In genomic region chr12:70555723-70556122, GRCm38 (mm10) we compare ENCODE assay signal across 12 mouse cellular contexts.
A peak's percentile ranks its signal among the peaks of the same experiment; 100 is the strongest.
DNase-seq lines count a peak whose midpoint lies in the region; ATAC-seq and TF ChIP-seq lines count a peak whose summit lies in the region.
"Had no signal": no experiment of that assay in that cellular context is flagged by ENCODE, and none has a peak within 500 bp of the region (broad histone marks: within the 10 kb centered on the region; RNA-seq: fewer than 3 reads in every experiment).

No protein-coding gene starts in this region.

- no peak overlapping the region for H3K4me3 ChIP-seq in stomach, embryonic 16.5 days (replicated peaks; ENCODE audit: low read length)
- H3K4me3 ChIP-seq in intestine, postnatal 0 days (ENCODE audit: low read depth, low read length): no peak overlapping the region
- H3K4me3 ChIP-seq: left cerebral cortex, adult 2 months had no signal

- no peak overlapping the region for H3K27ac ChIP-seq in stomach, embryonic 16.5 days (ENCODE audit: low read length)
- no peak overlapping the region for H3K27ac ChIP-seq in intestine, postnatal 0 days (ENCODE audit: low read depth, low read length)
- H3K27ac ChIP-seq: left cerebral cortex, adult 2 months had no signal

- DNase-seq in frontal cortex, postnatal 25 days (ENCODE audit: low spot score in 2 of 2): no peak
- peak; percentile 52 for DNase-seq in gastrocnemius, postnatal 14 days
- peak; percentile 73 for DNase-seq in heart, postnatal 25 days (ENCODE audit: low spot score)
- no peak for DNase-seq in spleen, adult 12 weeks (ENCODE audit: low spot score)
- DNase-seq in kidney, postnatal 25 days: no peak
- DNase-seq: embryo, embryonic 11 days; kidney, adult 18-20 months; liver, postnatal 0 days had no signal

- intact Hi-C loops in gastrocnemius, postnatal 14 days (cut with DNase I; ENCODE audit: low total_unique reads): no loop called here
- intact Hi-C loops in heart, postnatal 25 days (cut with DNase I): loop anchor here (2.0 kb wide), 1 partner anchor 95 kb away; no protein-coding TSS in a partner anchor

- H3K4me1 ChIP-seq in stomach, embryonic 16.5 days (ENCODE audit: control insufficient read depth, insufficient read depth, low read length): peaks cover 12% of the 10 kb centered on the region; the same call in 1 of the 2 replicates
- no peaks in the 10 kb centered on the region for H3K4me1 ChIP-seq in intestine, postnatal 0 days (replicated peaks; ENCODE audit: control insufficient read depth, insufficient read depth, low read length)

- no peaks in the 10 kb centered on the region for H3K27me3 ChIP-seq in stomach, embryonic 16.5 days (ENCODE audit: control insufficient read depth, insufficient read depth, low read length)
- no peaks in the 10 kb centered on the region for H3K27me3 ChIP-seq in intestine, postnatal 0 days (replicated peaks; ENCODE audit: control insufficient read depth, insufficient read depth, low read length)

- no peak overlapping the region for H3K9ac ChIP-seq in stomach, embryonic 16.5 days (ENCODE audit: low read length)
- H3K9ac ChIP-seq in intestine, postnatal 0 days (ENCODE audit: low read depth, low read length): no peak overlapping the region
- H3K9ac ChIP-seq: liver, postnatal 0 days had no signal

- no peak for TF ChIP-seq CTCF in intestine, postnatal 0 days (IDR thresholded peaks at IDR 0.05; ENCODE audit: low read depth)

- no peak overlapping the region for H3K4me2 ChIP-seq in stomach, embryonic 16.5 days (ENCODE audit: low read depth, low read length)
- H3K4me2 ChIP-seq in intestine, postnatal 0 days (replicated peaks; ENCODE audit: low read depth): no peak overlapping the region

- ATAC-seq in frontal cortex, adult (ENCODE audit: low TSS enrichment): peak; percentile 57; the same call in 1 of the 2 replicates
- peak; percentile 29; the same call in 1 of the 2 replicates for ATAC-seq in stomach, embryonic 16.5 days (ENCODE audit: insufficient read depth, low FRiP score)
- no peak for ATAC-seq in intestine, postnatal 0 days
- ATAC-seq: liver, postnatal 0 days had no signal

- H3K36me3 ChIP-seq in stomach, embryonic 16.5 days (ENCODE audit: control insufficient read depth, insufficient read depth, low read length): no peaks in the 10 kb centered on the region
- H3K36me3 ChIP-seq in intestine, postnatal 0 days (ENCODE audit: control insufficient read depth, insufficient read depth): no peaks in the 10 kb centered on the region

- WGBS in stomach, embryonic 16.5 days: 43% methylated on average over 3 of the region's 3 CpGs
- WGBS in intestine, postnatal 0 days: 50% methylated on average over 3 of the region's 3 CpGs

- no peaks in the 10 kb centered on the region for H3K9me3 ChIP-seq in stomach, embryonic 16.5 days (replicated peaks; ENCODE audit: control insufficient read depth, low read length)
- H3K9me3 ChIP-seq in intestine, postnatal 0 days (ENCODE audit: control insufficient read depth): no peaks in the 10 kb centered on the region

Comparison
In these comparisons a context has a peak if more than half of its experiments do, and no peak if none do; other contexts are left out.
1. DNase-seq: peak in gastrocnemius, postnatal 14 days (single experiment) and heart, postnatal 25 days (single experiment); none in frontal cortex, postnatal 25 days (0 of 2), spleen, adult 12 weeks (single experiment) and kidney, postnatal 25 days (0 of 2).